Mouse (Mus musculus) small intestine, adult 2 months (tissue): Measurements from ENCODE around the gene Nexn.

Experiments
- CTCF ChIP-seq: fragments of 200-500 bp; IDR thresholded peaks from 2 replicates; pipeline ENCODE4 v1.5.1; 2012; ENCODE audit warnings: low read depth, mild to moderate bottlenecking, control low read depth, inconsistent platforms, low read length, moderate library complexity, mixed read lengths; ENCODE audit not compliant: insufficient replicate concordance, insufficient read length; ENCODE audit errors: extremely low read depth
- POLR2A ChIP-seq: fragments of 200-500 bp; IDR thresholded peaks from 2 replicates; pipeline ENCODE4 v1.6.1; 2012; ENCODE audit warnings: low read depth, mild to moderate bottlenecking, control low read depth, inconsistent platforms, low read length, moderate library complexity

DNA sequence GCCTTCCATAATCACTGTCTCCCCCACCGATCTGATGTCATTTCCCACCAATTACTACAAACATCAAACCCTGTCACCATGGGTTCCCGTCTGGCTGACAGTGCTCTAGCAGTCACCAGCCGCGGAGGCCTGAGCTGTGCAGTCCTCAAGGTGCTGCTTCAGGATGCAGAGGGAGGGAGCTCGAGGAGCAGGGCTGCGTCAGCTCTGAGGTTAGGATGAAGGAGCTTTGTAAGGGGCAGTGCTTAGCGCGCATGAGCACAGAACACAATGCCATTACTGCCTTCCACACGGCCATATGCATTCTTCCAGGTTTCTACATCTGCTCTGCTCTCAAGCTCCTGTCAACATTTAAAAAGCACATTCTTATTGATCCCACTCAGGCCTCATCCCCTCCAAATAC lies 36.8 kb upstream of the Nexn start:
- TF ChIP-seq CTCF (no peak), POLR2A (no peak)
